Mouse (Mus musculus) cerebellum, adult 18-20 months (tissue): ENCODE data around the gene Nabp1.
"Not testable (repeated sequence)": the region's sequence is repeated elsewhere in the genome, so short reads cannot be mapped to it uniquely, and the experiment has no call there.

Experiments used
- DNase-seq, 2 experiments: peaks; one replicate each; pipeline ENCODE4 v3.0.0; 2021

Gene Nabp1

GRCm38 (mm10) chr1:51480386-51480785 lies 2.2 kb upstream of the Nabp1 start:
- no peak for DNase-seq

- no peak for DNase-seq
These were observed 1.5 kb upstream of the Nabp1 start for GRCm38 (mm10) chr1:51479691-51480090.

- DNase-seq, result no peak
These were observed 753 bp upstream of the Nabp1 start for GRCm38 (mm10) chr1:51479027-51479329.

- peak; percentile 58 to 64 for DNase-seq
These were observed 556 bp downstream of the Nabp1 start for GRCm38 (mm10) chr1:51477656-51478081.

GRCm38 (mm10) chr1:51476405-51476804 lies 1.8 kb downstream of the Nabp1 start:
- no peak for DNase-seq

GRCm38 (mm10) chr1:51468077-51468476 lies 10.1 kb downstream of the Nabp1 start:
- no peak for DNase-seq

GRCm38 (mm10) chr1:51467181-51467580 lies 11.0 kb downstream of the Nabp1 start:
- no peak for DNase-seq

- peak; percentile 19 to 29 for DNase-seq
These were observed 11.8 kb downstream of the Nabp1 start for GRCm38 (mm10) chr1:51466385-51466784.

GRCm38 (mm10) chr1:51465285-51465684 lies 12.9 kb downstream of the Nabp1 start:
- DNase-seq, result no peak

- peak in 1 of 2 experiments; percentile 12 for DNase-seq
These were observed 15.2 kb downstream of the Nabp1 start for GRCm38 (mm10) chr1:51463038-51463437.

GRCm38 (mm10) chr1:51458731-51459450 lies 19.3 kb downstream of the Nabp1 start:
- DNase-seq, result peak; percentile 28 to 40

- no peak for DNase-seq
These were observed 20.1 kb downstream of the Nabp1 start for GRCm38 (mm10) chr1:51458089-51458488.

GRCm38 (mm10) chr1:51457249-51457648 lies 21.0 kb downstream of the Nabp1 start:
- no peak for DNase-seq

- DNase-seq, result no peak
These were observed 29.4 kb downstream of the Nabp1 start for GRCm38 (mm10) chr1:51448789-51449188.

- DNase-seq, result peak; percentile 66 to 73
These were observed 32.3 kb downstream of the Nabp1 start for GRCm38 (mm10) chr1:51445854-51446460.

- no peak for DNase-seq
These were observed 32.9 kb downstream of the Nabp1 start for GRCm38 (mm10) chr1:51445161-51445853.

- no peak for DNase-seq
These were observed 48.5 kb downstream of the Nabp1 start for GRCm38 (mm10) chr1:51429775-51430174.

- DNase-seq, result no peak
These were observed 51.9 kb downstream of the Nabp1 start for GRCm38 (mm10) chr1:51426298-51426697.

GRCm38 (mm10) chr1:51421029-51421428 lies 57.2 kb downstream of the Nabp1 start:
- not testable (repeated sequence) for DNase-seq

- DNase-seq, result no peak
These were observed 59.5 kb downstream of the Nabp1 start for GRCm38 (mm10) chr1:51418753-51419152.
